In the genomic region with DNA sequence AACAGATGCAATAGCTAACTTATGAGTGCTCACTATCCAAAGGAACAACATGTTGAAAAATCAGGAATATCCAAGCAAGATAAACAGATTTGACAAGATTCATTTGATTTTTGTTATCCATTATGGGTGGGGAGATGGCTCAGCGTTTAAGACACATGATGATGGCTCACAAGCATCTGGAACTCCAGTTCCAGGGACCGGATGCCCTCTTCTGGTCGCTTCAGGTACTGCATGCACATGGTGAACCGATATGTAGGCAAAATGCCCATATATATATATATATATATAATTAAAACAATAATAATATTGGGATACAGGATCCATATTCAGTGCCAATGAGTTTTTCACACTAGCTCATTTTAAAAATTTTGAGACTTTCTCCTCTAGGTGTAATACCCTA, we compare ENCODE assay signal across 9 mouse cellular contexts. TPM values are rescaled to one million over a fixed set of nuclear protein-coding genes. Genes with fewer than 3 reads are reported as not detected.
DNase-seq lines count a peak whose midpoint lies in the region; ATAC-seq lines count a peak whose summit lies in the region.
"Had no signal": no experiment of that assay in that cellular context is flagged by ENCODE, and none has a peak within 500 bp of the region (broad histone marks: within the 10 kb centered on the region; RNA-seq: fewer than 3 reads in every experiment).

No protein-coding gene starts in this region.

- H3K27me3 ChIP-seq in hindbrain, embryonic 10.5 days (ENCODE audit: insufficient read depth, poor library complexity, severe bottlenecking), result peaks cover 35% of the 10 kb centered on the region
- H3K27me3 ChIP-seq in hindbrain, embryonic 12.5 days, result peaks cover 12% of the 10 kb centered on the region

- 24% methylated on average over 4 of the region's 4 CpGs for WGBS in hindbrain, embryonic 10.5 days
- WGBS in hindbrain, embryonic 12.5 days, result 30% methylated on average over 4 of the region's 4 CpGs

- peaks cover 7% of the 10 kb centered on the region; the same call in 1 of the 2 replicates for H3K9me3 ChIP-seq in hindbrain, embryonic 10.5 days
- H3K9me3 ChIP-seq in hindbrain, embryonic 12.5 days (replicated peaks), result no peaks in the 10 kb centered on the region
- H3K9me3 ChIP-seq: embryonic facial prominence, embryonic 15.5 days had no signal

- H3K27ac ChIP-seq in hindbrain, embryonic 10.5 days, result no peak overlapping the region
- no peak overlapping the region for H3K27ac ChIP-seq in hindbrain, embryonic 12.5 days
- H3K27ac ChIP-seq: embryonic facial prominence, embryonic 15.5 days had no signal

- ATAC-seq in hindbrain, embryonic 12.5 days (ENCODE audit: low FRiP score), result no peak
- ATAC-seq in inflammation-experienced regulatory T-cells, adult 6 months, result peak; percentile 60
- ATAC-seq in monocyte, adult 5-6 weeks (replicated peaks; ENCODE audit: insufficient number of reproducible peaks, low FRiP score, low TSS enrichment, poor library complexity, severe bottlenecking), result no peak; the same call in 1 of the 2 replicates

- H3K9ac ChIP-seq in hindbrain, embryonic 12.5 days, result no peak overlapping the region
- H3K9ac ChIP-seq: embryonic facial prominence, embryonic 15.5 days had no signal

- DNase-seq in hindbrain, embryonic 10.5 days (ENCODE audit: low spot score), result peak; percentile 69
- DNase-seq in 3T3-L1 (ENCODE audit: low read depth, low spot score) (peak; percentile 80), ES-CJ7 (ENCODE audit: low read depth, low spot score) (peak; percentile 70)
- DNase-seq in cerebellum, adult 18-20 months, result peak; percentile 53 to 60
- peak; percentile 82 for DNase-seq in retina, embryonic 14.5 days (ENCODE audit: low spot score)

- H3K4me2 ChIP-seq in hindbrain, embryonic 12.5 days (replicated peaks), result no peak overlapping the region
- H3K4me2 ChIP-seq: embryonic facial prominence, embryonic 15.5 days had no signal

- H3K4me1 ChIP-seq in hindbrain, embryonic 10.5 days (replicated peaks), result peaks cover 17% of the 10 kb centered on the region; the same call in 1 of the 2 replicates
- H3K4me1 ChIP-seq in hindbrain, embryonic 12.5 days, result peaks cover 22% of the 10 kb centered on the region

- H3K4me3 ChIP-seq in hindbrain, embryonic 10.5 days, result no peak overlapping the region
- no peak overlapping the region for H3K4me3 ChIP-seq in hindbrain, embryonic 12.5 days
- H3K4me3 ChIP-seq: embryonic facial prominence, embryonic 15.5 days had no signal

- no peaks in the 10 kb centered on the region for H3K36me3 ChIP-seq in hindbrain, embryonic 10.5 days
- H3K36me3 ChIP-seq in hindbrain, embryonic 12.5 days, result no peaks in the 10 kb centered on the region
- H3K36me3 ChIP-seq: embryonic facial prominence, embryonic 15.5 days had no signal

RNA-seq across cellular contexts. Expression of a gene that starts 5.7 kb away (rescaled TPM):
- 5.3 and 6.7 TPM in 2 replicates for polyA plus RNA-seq in hindbrain, embryonic 10.5 days (2016; fragmentation: Nextera tagmentation; extraction: Ambion mirVana)
- 6.6 and 6.8 TPM in 2 replicates for polyA plus RNA-seq in hindbrain, embryonic 12.5 days (2016; fragmentation: Nextera tagmentation; extraction: Ambion mirVana)
- polyA plus RNA-seq in inflammation-experienced regulatory T-cells, adult 6 months (2017; shearing (Covaris generic)), result under 1 TPM; 0.10 to 0.34 (median 0.34) TPM
- 0.29 to 1.8 TPM (median 1.6 TPM) in 3 replicates for total RNA-seq in monocyte, adult 5-6 weeks (2017)
